1 mouse cellular context compared by ENCODE assay signal in genomic region chrX:73911588-73911987, GRCm38 (mm10).
TF ChIP-seq lines count a peak whose summit lies in the region.

No protein-coding gene starts in this region.

TF ChIP-seq in MEL, 35 proteins besides CTCF, POLR2A, EP300 and RAD21 (continued from another document):
- TF ChIP-seq GATA1 (IDR thresholded peaks at IDR 0.05; ENCODE audit: low read depth, low read length) (peak; percentile 28; the same call in 1 of the 2 replicates), USF2 (IDR thresholded peaks at IDR 0.05; ENCODE audit: borderline replicate concordance in 1 of 2, insufficient read depth in 1 of 2, low read depth in 1 of 2, low read length in 2 of 2) (no peak), ETS1 (IDR thresholded peaks at IDR 0.05; ENCODE audit: low read depth, low read length) (peak; percentile 50; the same call in 1 of the 2 replicates), MEF2A (IDR thresholded peaks at IDR 0.05; ENCODE audit: extremely low read depth, insufficient replicate concordance, low read depth, low read length, poor library complexity, severe bottlenecking) (no peak), MXI1 (IDR thresholded peaks at IDR 0.05; ENCODE audit: low read depth, low read length) (peak; percentile 16; the same call in 1 of the 2 replicates), MAFK (IDR thresholded peaks at IDR 0.05; ENCODE audit: borderline replicate concordance, low read depth, low read length) (no peak), BHLHE40 (IDR thresholded peaks at IDR 0.05; ENCODE audit: borderline replicate concordance, low read depth, low read length) (no peak), TCF12 (IDR thresholded peaks at IDR 0.05; ENCODE audit: low read depth, low read length) (peak; percentile 66), ZC3H11A (IDR thresholded peaks at IDR 0.05; ENCODE audit: low read depth, low read length) (no peak), POLR2AphosphoS5 (IDR thresholded peaks at IDR 0.05; ENCODE audit: borderline replicate concordance, low read depth, low read length) (no peak), TAL1 (IDR thresholded peaks at IDR 0.05; ENCODE audit: low read length) (peak; percentile 47), CHD1 (IDR thresholded peaks at IDR 0.05; ENCODE audit: low read depth, low read length) (no peak), MAX (IDR thresholded peaks at IDR 0.05; ENCODE audit: low read length) (no peak), MAZ (IDR thresholded peaks at IDR 0.05; ENCODE audit: low read depth, low read length) (no peak), POLR2AphosphoS2 (IDR thresholded peaks at IDR 0.05; ENCODE audit: low read length) (0 out of 2 replicates have a peak, but pooled peaks have one; percentile 49)
